Mouse (Mus musculus): ENCODE measurements around the gene Mfsd14a.

Gene Mfsd14a

GRCm38 (mm10) chr3:116595603-116595991, 66.9 kb downstream of the Mfsd14a start:
- no peak for DNase-seq

- peak; percentile 97 to 99 for DNase-seq
Observed at GRCm38 (mm10) chr3:116594728-116595602, 67.5 kb downstream of the Mfsd14a start, which contains the start of gene Sass6. Sass6 (plus strand) TSS chr3:116594982.

GRCm38 (mm10) chr3:116594076-116594727, 68.3 kb downstream of the Mfsd14a start:
- no peak for DNase-seq

GRCm38 (mm10) chr3:116582201-116582600, 80.3 kb downstream of the Mfsd14a start:
- DNase-seq = no peak

All from lung, postnatal 4 days (tissue).